Mouse (Mus musculus) left cerebral cortex, postnatal 4 days (tissue): Measurements from ENCODE around the gene Cyp46a1. TPM values are rescaled to one million over a fixed set of nuclear protein-coding genes. Genes with fewer than 3 reads are reported as not detected.

ENCODE experiments used
- DNase-seq: peaks from one replicate; pipeline ENCODE4 v3.0.0-alpha.2; 2022
- intact Hi-C: fragments of 180-260 bp; cut with DNase I; formaldehyde crosslinking; loops from one replicate; pipeline ENCODE4 v1.15.1; 2025
- total RNA-seq, 2 experiments: library from RNA; stranded (reverse); gene quantifications; 2 replicates each; pipeline ENCODE4 v1.2.3; 2021

Gene Cyp46a1
- total RNA-seq, 2 experiments from 2014 or later: 65.7 to 78.6 TPM

GRCm38 (mm10) chr12:108310456-108311027, 23.6 kb upstream of the Cyp46a1 start:
- intact Hi-C loops: no loop called here
- no peak for DNase-seq

DNA sequence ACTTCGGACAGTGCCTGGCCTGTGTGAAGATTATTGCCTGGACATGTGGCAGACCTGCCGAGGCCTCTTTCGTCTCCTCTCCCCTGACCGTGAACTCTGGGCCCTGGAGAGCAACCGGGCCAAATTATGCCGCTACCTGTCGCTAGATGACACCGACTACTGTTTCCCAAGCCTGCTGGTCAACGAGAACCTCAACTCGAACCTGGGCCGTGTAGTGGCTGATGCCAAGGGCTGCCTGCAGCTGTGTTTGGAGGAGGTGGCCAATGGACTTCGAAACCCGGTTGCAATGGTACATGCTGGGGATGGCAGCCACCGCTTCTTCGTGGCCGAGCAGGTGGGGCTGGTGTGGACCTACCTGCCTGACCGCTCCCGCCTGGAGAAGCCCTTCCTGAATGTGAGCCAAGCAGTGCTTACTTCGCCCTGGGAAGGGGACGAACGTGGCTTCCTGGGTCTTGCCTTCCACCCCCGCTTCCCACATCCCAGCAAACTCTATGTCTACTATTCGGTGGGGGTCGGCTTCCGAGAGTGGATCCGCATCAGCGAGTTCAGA, 22.4 kb upstream of the Cyp46a1 start:
- intact Hi-C loops: no loop called here
- no peak for DNase-seq

DNA sequence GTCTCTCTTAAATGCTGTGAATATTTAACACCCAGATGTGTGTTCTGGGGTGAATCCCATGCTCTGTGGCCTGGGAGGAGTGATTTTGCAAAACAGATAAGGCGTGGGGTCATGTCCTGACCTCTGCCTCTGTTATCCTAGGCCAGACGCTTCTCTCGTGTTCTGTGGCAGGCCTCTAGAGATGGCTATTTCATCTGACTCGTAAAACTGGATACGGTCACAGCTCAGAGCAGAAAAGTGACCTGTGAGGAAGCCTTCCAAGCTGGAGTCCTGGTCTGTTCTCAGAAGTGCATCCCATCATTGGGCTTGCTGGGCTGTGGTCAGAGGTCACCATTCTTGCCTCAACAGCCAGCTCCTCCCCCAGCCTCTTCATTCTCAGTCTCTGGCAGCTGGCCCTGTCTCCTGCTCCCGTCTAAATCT, 21.7 kb upstream of the Cyp46a1 start:
- intact Hi-C loops: no loop called here
- DNase-seq: no peak

DNA sequence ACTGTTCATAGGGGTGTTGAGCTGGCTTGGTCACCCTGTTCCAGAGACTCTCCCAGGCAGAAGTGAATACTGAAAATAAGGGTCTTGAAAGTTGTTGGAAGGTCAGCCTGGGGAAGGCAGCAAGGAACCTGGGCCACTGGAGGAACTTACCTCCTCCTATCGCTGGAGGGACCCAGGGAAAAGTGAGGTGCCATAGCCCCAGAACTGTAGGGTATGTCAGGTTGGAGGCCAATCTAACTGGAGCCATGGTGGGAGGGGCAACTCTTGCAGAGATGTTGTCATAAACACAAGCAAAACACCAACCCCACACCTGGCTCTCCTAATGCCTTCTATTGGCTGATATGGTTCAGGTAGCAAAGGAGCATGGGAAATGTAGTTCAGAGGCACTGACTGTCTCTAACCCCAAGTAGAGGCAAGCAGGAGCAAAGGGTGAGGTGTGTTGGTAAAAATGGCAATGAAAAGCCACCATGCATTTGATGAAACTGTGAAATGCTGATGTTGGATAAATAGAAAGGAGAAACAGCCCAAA, 20.9 kb upstream of the Cyp46a1 start:
- no peak for DNase-seq
- intact Hi-C loops: no loop called here

- no peak for DNase-seq
- intact Hi-C loops: no loop called here
These were observed 18.4 kb upstream of the Cyp46a1 start for GRCm38 (mm10) chr12:108315818-108316217.

GRCm38 (mm10) chr12:108316655-108317054, 17.5 kb upstream of the Cyp46a1 start:
- intact Hi-C loops: no loop called here
- no peak for DNase-seq

DNA sequence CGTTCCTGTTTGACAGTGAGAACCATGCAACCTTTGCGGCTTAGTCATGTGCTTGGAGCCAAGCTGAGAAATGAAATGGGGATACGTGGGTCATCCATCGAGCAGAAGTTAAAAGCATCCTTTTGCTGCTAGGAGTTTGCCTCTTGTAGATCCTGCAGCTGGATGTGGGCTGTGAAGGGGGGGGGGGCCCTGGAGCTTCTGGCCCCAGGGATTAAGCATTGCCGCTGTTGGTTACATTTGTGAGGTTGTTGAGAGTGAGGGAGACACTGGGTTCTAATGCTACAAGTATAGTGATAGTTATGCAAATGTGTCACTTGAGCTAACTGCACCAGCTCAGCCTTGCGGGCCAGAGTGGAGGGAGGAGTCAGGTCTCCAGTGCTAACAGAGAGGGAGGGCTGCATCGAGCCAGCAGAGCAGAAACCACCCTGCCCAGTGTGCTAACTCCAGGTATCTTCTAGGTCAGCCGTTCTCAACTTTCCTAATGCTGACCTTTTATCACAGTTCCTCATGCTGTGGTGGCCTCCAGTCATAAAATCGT, 16.9 kb upstream of the Cyp46a1 start:
- intact Hi-C loops: no loop called here
- no peak for DNase-seq

- no peak for DNase-seq
- intact Hi-C loops: no loop called here
These were observed 16.3 kb upstream of the Cyp46a1 start for GRCm38 (mm10) chr12:108317826-108318430.

DNA sequence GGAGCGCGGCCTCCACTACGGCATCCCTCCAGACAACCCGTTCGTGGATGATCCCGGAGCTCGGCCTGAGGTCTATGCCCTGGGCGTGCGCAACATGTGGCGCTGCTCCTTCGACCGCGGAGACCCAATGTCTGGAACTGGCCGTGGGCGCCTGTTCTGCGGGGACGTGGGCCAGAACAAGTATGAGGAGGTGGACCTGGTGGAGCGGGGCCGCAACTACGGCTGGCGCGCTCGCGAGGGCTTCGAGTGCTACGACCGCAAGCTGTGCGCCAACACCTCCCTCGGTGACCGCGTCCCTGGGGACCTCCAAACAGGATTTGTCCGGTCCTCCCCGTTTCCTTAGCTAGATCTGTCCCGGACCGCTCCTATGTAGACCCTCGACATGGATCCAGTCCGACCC, 15.7 kb upstream of the Cyp46a1 start:
- DNase-seq: no peak
- intact Hi-C loops: no loop called here

GRCm38 (mm10) chr12:108320096-108320495, 14.1 kb upstream of the Cyp46a1 start:
- intact Hi-C loops: no loop called here
- DNase-seq: no peak

DNA sequence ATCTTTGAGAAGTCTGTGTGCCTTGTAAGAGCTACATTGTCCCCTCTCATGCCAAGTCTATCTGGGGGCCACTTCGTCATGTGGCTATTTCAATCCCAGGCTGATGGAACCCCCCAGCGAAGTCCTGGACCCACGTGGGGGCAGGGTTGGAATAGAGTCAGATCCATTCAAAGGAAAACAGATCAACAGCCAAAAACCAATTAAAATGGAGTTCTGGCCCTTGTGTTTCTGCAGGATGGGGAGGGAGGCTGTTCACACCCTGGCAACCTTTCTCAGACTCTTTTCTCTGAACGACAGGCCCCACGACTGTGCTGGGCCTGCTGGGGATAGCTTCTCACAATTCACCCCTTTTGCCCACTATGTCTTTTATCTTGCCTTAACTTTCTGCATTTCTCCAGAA, 7.8 kb upstream of the Cyp46a1 start:
- DNase-seq: no peak
- intact Hi-C loops: no loop called here

DNA sequence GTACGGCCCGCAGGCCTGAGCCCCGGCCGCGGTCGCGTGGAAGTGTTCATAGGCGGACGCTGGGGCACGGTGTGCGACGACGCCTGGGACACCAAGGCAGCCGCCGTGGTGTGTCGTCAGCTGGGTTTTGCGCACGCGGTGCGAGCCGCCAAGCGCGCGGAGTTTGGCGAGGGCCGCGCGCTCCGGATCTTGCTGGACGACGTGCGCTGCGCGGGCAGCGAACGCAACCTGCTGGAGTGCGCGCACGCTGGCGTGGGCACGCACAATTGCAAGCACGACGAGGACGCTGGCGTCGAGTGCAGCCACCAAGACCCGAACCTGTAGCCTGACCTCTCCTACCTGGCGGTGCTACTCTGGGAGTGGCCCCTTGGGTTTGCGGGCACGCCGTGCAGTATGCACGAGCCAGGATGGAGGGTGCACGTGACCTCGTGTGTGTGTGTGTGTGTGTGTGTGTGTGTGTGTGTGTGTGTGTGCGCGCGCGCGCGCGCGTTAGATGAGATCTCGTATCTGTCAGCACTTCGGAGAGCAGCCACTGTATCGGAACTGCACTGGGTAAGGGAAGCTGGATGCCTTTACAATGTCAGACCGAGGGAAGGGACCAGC, 6.2 kb upstream of the Cyp46a1 start:
- intact Hi-C loops: no loop called here
- DNase-seq: peak; percentile 69

DNA sequence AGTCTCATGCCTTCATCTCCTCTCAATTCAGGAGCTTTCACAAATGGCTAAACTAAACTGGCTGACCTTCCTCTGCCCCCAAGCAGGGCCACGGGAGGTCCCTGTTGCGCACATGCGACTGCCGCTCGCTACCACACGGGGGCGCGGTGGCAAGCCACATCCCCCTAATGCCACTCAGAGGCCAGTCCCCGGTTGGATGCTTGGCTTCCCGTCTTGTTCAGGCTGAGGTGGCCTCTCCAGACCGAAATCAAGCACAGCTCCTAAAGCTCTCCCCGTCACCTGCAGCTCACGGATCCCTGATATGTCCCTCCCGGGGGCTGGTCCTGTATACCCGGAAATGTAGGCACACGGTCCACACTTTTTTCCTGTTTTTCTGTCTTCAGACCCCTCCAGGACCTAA, 1.1 kb upstream of the Cyp46a1 start:
- intact Hi-C loops: loop anchor here (5.0 kb wide), 1 partner anchor 159 kb away; no protein-coding TSS in a partner anchor
- peak; percentile 87 for DNase-seq

DNA sequence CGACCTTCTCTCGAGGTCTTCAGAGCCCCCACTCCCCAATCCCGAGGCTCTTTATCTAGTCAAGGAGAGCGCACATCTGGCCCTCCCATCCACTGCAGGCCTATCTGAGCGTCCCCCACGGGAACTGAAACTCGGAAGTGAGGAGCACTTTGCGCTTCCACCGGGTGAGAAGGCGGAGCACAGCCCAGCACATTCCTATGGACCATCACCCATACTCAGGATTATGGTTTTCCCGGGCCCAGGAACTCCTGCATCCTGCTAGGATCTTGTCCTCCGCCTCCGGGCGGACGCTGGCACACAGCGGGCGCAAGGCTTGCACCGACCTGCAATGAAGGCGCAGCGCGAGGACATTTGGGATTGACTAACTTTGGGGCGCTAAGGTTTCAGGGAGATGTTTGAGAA, 699 bp upstream of the Cyp46a1 start:
- intact Hi-C loops: loop anchor here (5.0 kb wide), 1 partner anchor 159 kb away; no protein-coding TSS in a partner anchor
- DNase-seq: no peak

GRCm38 (mm10) chr12:108334529-108334928, 348 bp downstream of the Cyp46a1 start:
- DNase-seq: peak; percentile 40
- intact Hi-C loops: loop anchor here (5.0 kb wide), 1 partner anchor 158 kb away; no protein-coding TSS in a partner anchor

GRCm38 (mm10) chr12:108338572-108339190, 4.5 kb downstream of the Cyp46a1 start:
- DNase-seq: no peak
- intact Hi-C loops: no loop called here

GRCm38 (mm10) chr12:108348151-108348550, 14.0 kb downstream of the Cyp46a1 start:
- intact Hi-C loops: no loop called here

GRCm38 (mm10) chr12:108349026-108349425, 14.8 kb downstream of the Cyp46a1 start:
- intact Hi-C loops: no loop called here
- DNase-seq: peak; percentile 74

More at GRCm38 (mm10) chr12:108348151-108348550, 14.0 kb downstream of the Cyp46a1 start:
- DNase-seq: no peak

- intact Hi-C loops: no loop called here
These were observed 16.8 kb downstream of the Cyp46a1 start for GRCm38 (mm10) chr12:108350931-108351330.

DNA sequence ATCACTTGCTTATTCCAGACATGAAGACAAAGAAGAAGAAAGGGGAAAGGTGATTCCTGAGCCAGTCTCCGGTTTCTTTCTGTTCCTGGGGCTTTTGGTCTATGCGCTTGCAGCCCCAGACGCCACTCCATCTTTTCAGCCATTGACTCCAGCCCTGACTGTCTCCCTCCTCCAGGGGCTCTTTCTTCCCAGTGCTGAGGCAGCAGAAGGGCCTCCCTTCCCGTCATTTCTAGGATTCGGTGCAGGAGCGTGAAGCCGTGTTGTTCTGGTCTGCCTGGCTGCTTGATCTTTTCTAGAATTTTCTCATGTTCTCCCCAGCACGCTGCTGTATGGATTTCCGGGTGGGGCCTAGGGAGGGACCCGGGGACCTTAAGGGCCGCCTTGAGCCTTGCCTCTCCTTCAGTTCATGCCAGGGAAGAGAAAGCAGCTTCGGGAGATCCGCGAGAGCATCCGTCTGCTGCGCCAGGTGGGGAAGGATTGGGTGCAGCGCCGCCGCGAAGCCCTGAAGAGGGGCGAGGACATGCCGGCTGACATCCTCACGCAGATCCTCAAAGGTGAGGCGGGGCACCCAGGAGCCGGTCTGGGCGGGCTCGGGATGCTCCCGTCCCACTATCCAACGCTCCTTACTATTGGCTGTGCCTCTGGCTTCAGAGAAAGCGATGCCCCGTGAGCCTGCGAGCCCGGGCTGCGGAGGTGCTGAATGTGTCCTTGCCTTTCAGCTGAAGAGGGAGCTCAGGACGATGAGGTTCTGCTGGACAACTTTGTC, 18.4 kb downstream of the Cyp46a1 start:
- intact Hi-C loops: no loop called here
- no peak for DNase-seq

More at GRCm38 (mm10) chr12:108350931-108351330, 16.8 kb downstream of the Cyp46a1 start:
- no peak for DNase-seq
